Mouse (Mus musculus) olfactory bulb, adult 2 months (tissue): ENCODE measurements around the gene Sh2b3. TPM values are rescaled to one million over a fixed set of nuclear protein-coding genes. Genes with fewer than 3 reads are reported as not detected.

Experiments
- H3K27ac ChIP-seq: fragments of 200-500 bp; 2 replicates; pipeline ENCODE4 v1.5.1; 2012; ENCODE audit warnings: low read depth, low read length; ENCODE audit not compliant: insufficient read depth
- H3K4me1 ChIP-seq: fragments of 200-500 bp; 2 replicates; pipeline ENCODE4 v1.6.1; 2012; ENCODE audit warnings: low read length; ENCODE audit not compliant: control insufficient read depth, insufficient read depth
- H3K4me3 ChIP-seq: fragments of 200-500 bp; 2 replicates; pipeline ENCODE4 v1.5.1; 2012; ENCODE audit warnings: mild to moderate bottlenecking, low read depth, low read length, moderate library complexity; ENCODE audit not compliant: insufficient read depth
- CTCF ChIP-seq: fragments of 200-500 bp; IDR thresholded peaks from 2 replicates; pipeline ENCODE4 v1.5.1; 2012; ENCODE audit warnings: low read depth, mild to moderate bottlenecking, low read length, moderate library complexity; ENCODE audit not compliant: insufficient read depth
- POLR2A ChIP-seq: fragments of 200-500 bp; IDR thresholded peaks from 2 replicates; pipeline ENCODE4 v1.6.1; 2012; ENCODE audit warnings: mild to moderate bottlenecking, low read depth, low read length, moderate library complexity; ENCODE audit not compliant: insufficient read depth
- WGBS: fragments of 180-500 bp; shearing (Covaris S2); methylation state at CpG from one replicate; pipeline ENCODE4 v1.1.7; 2018; 5-methylcytosine and 5-hydroxymethylcytosine counted together
- polyA plus RNA-seq: library from polyadenylated mRNA; stranded (reverse); fragments of >200 nt; gene quantifications from 2 replicates; pipeline ENCODE4 v1.2.4, GENCODE M21; 2012; ENCODE audit warnings: low replicate concordance; ENCODE audit not compliant: missing spikeins, insufficient read depth, insufficient read length

Gene Sh2b3
- polyA plus RNA-seq, 1 experiment: not detected

DNA sequence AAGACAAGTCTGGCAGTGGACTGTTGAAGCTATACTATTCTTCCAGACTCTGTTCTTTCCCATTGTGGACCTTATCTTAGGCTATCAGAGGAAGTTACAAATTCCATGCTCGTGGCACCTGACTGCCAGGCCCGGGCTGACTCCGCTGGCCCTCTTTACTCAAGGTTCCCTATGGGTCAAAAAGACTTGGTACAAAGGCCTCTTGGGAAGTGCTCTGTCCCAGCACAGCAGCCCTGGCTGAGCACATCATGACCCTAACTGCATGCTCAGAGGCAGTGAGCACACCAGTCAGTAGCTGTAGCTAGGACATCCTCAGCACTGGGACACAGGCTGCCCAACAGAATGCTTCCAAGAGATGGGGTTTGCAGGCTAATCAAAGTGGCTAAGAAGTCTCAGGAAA is 16.8 kb downstream of the Sh2b3 start:
- TF ChIP-seq CTCF: no peak
- no peak for TF ChIP-seq POLR2A
- Histone ChIP-seq H3K4me3 (no peak overlapping the region), H3K4me1 (peaks cover 23% of the 10 kb centered on the region), H3K27ac (no peak overlapping the region)
- 86% methylated on average over 3 of the region's 3 CpGs for WGBS

DNA sequence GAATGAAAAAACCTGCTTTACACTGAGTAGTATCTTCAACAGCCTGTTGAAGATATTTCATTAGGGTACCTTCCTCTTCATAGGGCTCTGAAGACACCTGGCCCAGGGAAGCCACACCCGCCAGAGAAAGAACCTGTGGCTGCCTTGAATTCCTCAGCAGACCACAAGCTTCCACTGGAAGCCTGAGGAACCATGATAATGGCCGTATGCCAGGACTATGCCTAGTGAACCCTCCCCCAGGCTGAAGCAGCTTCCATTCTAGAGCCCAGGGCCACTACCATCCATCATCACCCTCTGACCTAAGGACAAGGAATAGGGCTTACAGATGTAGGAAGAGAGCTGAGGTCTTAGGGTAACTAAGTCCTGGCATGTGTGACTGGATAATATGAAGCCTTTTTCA is 17.3 kb downstream of the Sh2b3 start:
- H3K27ac ChIP-seq: no peak overlapping the region
- no peak for TF ChIP-seq POLR2A
- TF ChIP-seq CTCF: no peak
- peaks cover 23% of the 10 kb centered on the region for H3K4me1 ChIP-seq
- H3K4me3 ChIP-seq: no peak overlapping the region
- WGBS: 80% methylated on average over 2 of the region's 2 CpGs

DNA sequence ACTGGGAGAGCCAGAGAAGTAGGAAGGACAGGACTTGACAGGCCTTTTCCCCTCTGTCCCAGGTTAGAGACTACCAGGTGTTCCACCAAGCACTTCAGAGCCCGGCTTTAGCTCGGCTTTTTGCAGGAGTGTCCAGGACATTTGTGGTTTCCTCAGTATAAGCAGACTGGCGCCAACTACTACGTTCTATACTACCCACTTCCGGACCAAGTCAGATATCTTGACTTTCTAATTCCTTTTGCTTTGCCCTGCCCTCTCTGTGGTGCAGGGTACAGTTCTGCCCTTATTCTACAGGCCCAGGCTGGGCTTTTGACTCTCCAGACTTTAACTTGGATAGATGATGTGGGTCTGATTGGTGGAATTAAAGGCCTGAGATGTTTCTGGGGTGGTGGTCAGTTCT is 17.9 kb downstream of the Sh2b3 start:
- 87% methylated on average over 5 of the region's 5 CpGs for WGBS
- peaks cover 23% of the 10 kb centered on the region for H3K4me1 ChIP-seq
- no peak overlapping the region for H3K27ac ChIP-seq
- no peak for TF ChIP-seq CTCF
- TF ChIP-seq POLR2A: no peak
- no peak overlapping the region for H3K4me3 ChIP-seq

DNA sequence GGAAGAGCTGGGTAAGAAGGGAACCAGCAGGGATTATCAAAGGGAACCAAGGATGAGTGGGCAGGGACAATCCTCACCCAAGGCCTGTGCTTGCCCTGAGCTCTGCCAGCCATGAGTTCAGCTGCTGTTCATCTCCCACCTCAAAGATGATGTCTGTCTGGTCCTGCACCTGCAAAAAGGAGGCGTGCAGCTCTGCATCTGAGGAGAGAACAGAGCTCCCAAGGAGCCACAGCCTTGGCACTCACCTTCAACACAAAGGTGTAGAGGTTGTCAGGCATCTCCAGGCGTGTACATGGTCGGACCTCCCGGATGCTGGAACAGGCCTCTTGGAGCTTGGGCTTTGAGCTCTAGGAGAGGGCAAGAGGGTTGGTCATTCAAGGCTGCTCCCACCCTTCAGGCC is 18.6 kb downstream of the Sh2b3 start:
- WGBS: 93% methylated on average over 4 of the region's 4 CpGs
- TF ChIP-seq POLR2A: no peak
- no peak for TF ChIP-seq CTCF
- peaks cover 20% of the 10 kb centered on the region for H3K4me1 ChIP-seq
- no peak overlapping the region for H3K27ac ChIP-seq
- no peak overlapping the region for H3K4me3 ChIP-seq

DNA sequence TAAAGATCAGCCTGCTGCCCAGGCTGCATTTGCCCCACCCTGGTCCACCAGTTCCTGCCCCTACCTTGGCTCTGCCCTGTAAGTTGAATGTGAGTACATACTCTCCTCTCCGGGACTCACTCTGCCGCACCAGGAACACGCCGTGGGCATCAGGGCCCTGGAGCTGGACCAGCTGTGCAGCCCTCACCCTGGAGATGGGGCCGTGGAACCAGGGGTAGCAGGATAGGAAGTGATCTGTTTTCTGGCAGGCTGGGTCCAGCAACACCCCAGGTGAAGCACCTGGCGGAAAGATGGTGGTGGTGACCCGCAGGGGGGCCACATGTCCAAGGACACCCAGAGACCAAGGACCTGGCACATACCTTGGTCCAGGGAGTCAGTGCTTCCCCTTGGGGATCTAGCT is 19.0 kb downstream of the Sh2b3 start:
- Histone ChIP-seq H3K4me3 (no peak overlapping the region), H3K4me1 (peaks cover 16% of the 10 kb centered on the region), H3K27ac (no peak overlapping the region)
- TF ChIP-seq POLR2A (no peak), CTCF (no peak)
- WGBS: 98% methylated on average over 7 of the region's 7 CpGs

DNA sequence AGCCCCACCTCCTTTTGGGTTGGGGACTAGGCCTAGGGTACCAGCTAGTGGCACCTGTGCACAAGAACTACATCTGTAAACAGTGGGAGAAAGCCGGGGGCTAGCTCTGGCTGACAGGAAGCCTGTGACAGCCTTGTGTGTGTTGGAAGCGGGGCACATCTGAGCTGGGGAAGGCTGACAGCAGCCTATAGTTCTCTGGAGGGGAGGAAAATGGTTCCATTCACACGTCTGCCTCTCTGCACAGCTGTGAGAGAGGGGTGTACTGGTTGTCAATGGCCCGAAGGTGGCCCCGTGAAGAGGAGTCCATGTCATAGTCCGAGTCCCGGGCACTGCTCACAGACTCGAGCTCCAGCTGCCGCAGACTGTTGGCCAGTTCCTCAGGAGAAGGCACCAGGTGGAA is 19.9 kb downstream of the Sh2b3 start:
- 80% methylated on average over 9 of the region's 9 CpGs for WGBS
- H3K4me3 ChIP-seq: no peak overlapping the region
- H3K27ac ChIP-seq: no peak overlapping the region
- no peak for TF ChIP-seq CTCF
- TF ChIP-seq POLR2A: no peak
- peaks cover 12% of the 10 kb centered on the region for H3K4me1 ChIP-seq

DNA sequence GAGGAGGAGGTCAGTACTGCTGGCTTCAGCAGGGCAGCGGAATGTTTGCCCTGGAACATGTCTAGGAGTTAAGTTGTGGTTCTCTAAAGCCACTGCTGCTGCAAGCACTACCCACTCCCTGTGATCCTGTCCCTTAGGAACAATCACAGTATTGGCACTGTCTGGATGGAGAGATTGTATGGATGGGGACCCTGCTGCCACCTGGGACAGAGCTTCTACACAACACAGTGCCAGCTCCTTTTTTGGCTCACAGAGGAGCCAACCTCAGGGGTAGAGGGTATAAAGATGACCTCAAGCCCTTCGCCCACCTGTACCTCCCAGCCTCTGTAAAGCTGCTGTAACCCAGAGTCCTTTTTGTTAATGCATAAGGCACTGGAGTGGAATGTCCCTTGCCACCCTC is 20.8 kb downstream of the Sh2b3 start:
- whole genome bisulfite sequencing: 96% methylated on average over 2 of the region's 2 CpGs
- TF ChIP-seq POLR2A (no peak), CTCF (no peak)
- H3K27ac ChIP-seq: no peak overlapping the region

DNA sequence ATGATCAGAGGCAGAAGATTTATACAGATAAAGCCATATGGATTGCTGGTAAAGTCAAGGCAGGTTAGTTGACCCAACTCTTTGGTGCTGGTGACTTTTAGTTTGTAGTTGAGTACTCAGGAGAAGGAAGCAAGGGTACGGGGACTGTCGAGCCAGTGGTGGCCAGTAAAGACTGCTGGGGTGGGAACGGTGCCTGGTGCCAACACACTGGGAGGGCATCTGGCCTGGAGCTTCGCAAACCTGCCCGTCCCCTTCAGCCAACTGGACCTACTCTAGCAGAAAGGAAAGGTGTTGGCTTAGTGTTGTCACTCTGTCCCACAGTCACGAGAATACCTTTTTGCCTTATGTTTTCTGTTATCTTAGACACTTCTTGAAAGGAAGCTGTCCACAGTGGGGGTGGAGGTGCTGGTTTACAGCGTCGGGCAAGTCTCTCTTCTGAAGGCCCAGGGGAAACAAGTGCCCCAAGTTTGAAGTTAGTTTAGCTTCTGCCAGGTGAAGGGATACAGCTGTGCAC is 21.5 kb downstream of the Sh2b3 start:
- Histone ChIP-seq H3K27ac (no peak overlapping the region), H3K4me3 (no peak overlapping the region), H3K4me1 (peaks cover 23% of the 10 kb centered on the region)
- TF ChIP-seq POLR2A (no peak), CTCF (no peak)
- WGBS: 83% methylated on average over 8 of the region's 8 CpGs

More for the DNA sequence above, 20.8 kb downstream of the Sh2b3 start:
- no peak overlapping the region for H3K4me3 ChIP-seq
- peaks cover 16% of the 10 kb centered on the region for H3K4me1 ChIP-seq

DNA sequence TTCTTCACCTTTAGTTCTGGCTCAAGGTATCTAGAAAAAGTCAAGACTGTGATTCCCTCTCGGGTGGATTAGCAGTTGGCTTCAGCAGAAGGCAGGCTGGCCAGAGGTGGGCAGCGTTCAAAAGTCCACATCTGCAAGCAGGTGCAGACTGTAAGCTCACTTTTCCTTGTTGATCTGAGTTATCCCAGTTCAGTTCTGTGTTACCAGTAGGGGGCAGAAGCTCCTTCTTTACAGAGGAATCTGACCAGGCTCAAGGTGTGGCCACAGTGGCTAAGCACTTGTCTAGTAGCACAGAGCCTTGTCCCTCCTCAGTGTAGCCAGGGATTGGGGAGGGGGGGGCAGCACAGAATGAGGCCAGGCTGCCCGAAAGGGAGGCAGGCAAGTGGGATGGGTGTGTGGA is 22.4 kb downstream of the Sh2b3 start:
- Histone ChIP-seq H3K4me1 (peaks cover 20% of the 10 kb centered on the region), H3K4me3 (no peak overlapping the region), H3K27ac (no peak overlapping the region)
- TF ChIP-seq CTCF (peak; percentile 51), POLR2A (no peak)
- 60% methylated on average over 3 of the region's 3 CpGs for WGBS

DNA sequence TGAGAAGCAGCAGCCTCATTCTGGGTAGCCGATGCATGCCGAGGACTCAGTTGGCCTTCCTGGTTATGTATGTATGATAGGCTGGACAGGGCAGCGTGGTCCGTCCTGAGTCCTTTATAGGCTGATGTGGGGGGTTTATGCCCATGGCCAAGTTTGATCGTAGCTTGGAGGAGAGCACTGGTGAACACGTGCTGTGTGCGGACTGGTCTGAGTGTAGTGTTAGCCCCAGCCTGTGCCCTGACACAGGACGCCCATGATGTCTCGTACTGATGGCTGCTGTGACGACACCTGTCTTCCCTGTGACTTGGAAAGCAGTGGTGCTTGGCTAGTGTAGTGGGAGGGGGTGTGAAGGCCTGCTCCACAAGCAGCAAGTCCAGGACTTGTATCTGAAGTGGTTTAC is 23.7 kb downstream of the Sh2b3 start:
- TF ChIP-seq CTCF (no peak), POLR2A (no peak)
- WGBS: 91% methylated on average over 10 of the region's 10 CpGs
- Histone ChIP-seq H3K4me1 (peaks cover 19% of the 10 kb centered on the region), H3K27ac (no peak overlapping the region), H3K4me3 (no peak overlapping the region)
